Mouse (Mus musculus) MEL (cell line): ENCODE results near the gene Iqschfp. TPM values are rescaled to one million over a fixed set of nuclear protein-coding genes. Genes with fewer than 3 reads are reported as not detected.

Experiments used
- DNase-seq: peaks from one replicate; pipeline ENCODE4 v3.0.0; 2011; ENCODE audit warnings: low read depth, low spot score
- H3K27ac ChIP-seq: 2 replicates; pipeline ENCODE4 v1.5.1; 2012; ENCODE audit warnings: low read depth, mild to moderate bottlenecking, control low read depth, low read length, moderate library complexity; ENCODE audit not compliant: control insufficient read depth
- H3K27me3 ChIP-seq, 2 experiments: fragments of 150-350 bp in 1 of 2; sonication (generic) in 1 of 2; 2 replicates each; pipeline ENCODE4 v1.6.1; 2012; ENCODE audit warnings: low read length in 2 of 2, mild to moderate bottlenecking in 2 of 2, improper control_type of control experiment in 1 of 2, moderate library complexity in 1 of 2; ENCODE audit not compliant: insufficient read depth in 2 of 2, control insufficient read depth in 1 of 2
- H3K36me3 ChIP-seq, 2 experiments: 2 replicates each; pipeline ENCODE4 v1.6.1; 2012 to 2014; ENCODE audit warnings: low read length in 2 of 2, improper control_type of control experiment in 1 of 2, inconsistent platforms in 1 of 2, mild to moderate bottlenecking in 1 of 2; ENCODE audit not compliant: insufficient read depth in 2 of 2, control insufficient read depth in 1 of 2
- H3K4me1 ChIP-seq, 2 experiments: fragments of 150-350 bp in 1 of 2; sonication (generic) in 1 of 2; 2 replicates each; pipeline ENCODE4 v1.6.1; 2012; ENCODE audit warnings: low read length in 2 of 2, improper control_type of control experiment in 1 of 2, mild to moderate bottlenecking in 1 of 2; ENCODE audit not compliant: insufficient read depth in 2 of 2, control insufficient read depth in 1 of 2
- H3K4me3 ChIP-seq, 2 experiments: fragments of 150-350 bp in 1 of 2; sonication (generic) in 1 of 2; 2 replicates each; pipeline ENCODE4 v1.5.1; 2012; ENCODE audit warnings: low read depth in 2 of 2, low read length in 2 of 2, mild to moderate bottlenecking in 2 of 2, moderate library complexity in 2 of 2, control low read depth in 1 of 2, improper control_type of control experiment in 1 of 2; ENCODE audit not compliant: control insufficient read depth in 1 of 2, insufficient read depth in 1 of 2
- H3K79me2 ChIP-seq: 2 replicates; pipeline ENCODE4 v1.6.1; 2012; ENCODE audit warnings: mild to moderate bottlenecking, low read length, moderate library complexity; ENCODE audit not compliant: control insufficient read depth, poor library complexity, insufficient read depth
- H3K9ac ChIP-seq: 2 replicates; pipeline ENCODE4 v1.6.1; 2012; ENCODE audit warnings: low read depth, mild to moderate bottlenecking, control low read depth, low read length, moderate library complexity; ENCODE audit not compliant: control insufficient read depth, poor library complexity, severe bottlenecking
- H3K9me3 ChIP-seq: fragments of 150-350 bp; sonication (generic); replicated peaks from 2 replicates; pipeline ENCODE4 v1.6.1; 2012; ENCODE audit warnings: mild to moderate bottlenecking, low read length, improper control_type of control experiment, moderate library complexity; ENCODE audit not compliant: insufficient read depth
- BHLHE40 ChIP-seq: IDR thresholded peaks from 2 replicates; pipeline ENCODE4 v1.6.1; 2012; ENCODE audit warnings: low read depth, mild to moderate bottlenecking, inconsistent platforms, low read length, improper control_type of control experiment, borderline replicate concordance
- CHD1 ChIP-seq: IDR thresholded peaks from 2 replicates; pipeline ENCODE4 v1.6.1; 2012; ENCODE audit warnings: low read depth, mild to moderate bottlenecking, inconsistent platforms, low read length, improper control_type of control experiment
- CHD2 ChIP-seq: IDR thresholded peaks from 2 replicates; pipeline ENCODE4 v1.6.1; 2011; ENCODE audit warnings: low read length, improper control_type of control experiment
- CTCF ChIP-seq, 3 experiments: IDR thresholded peaks in 2 of 3; conservative IDR thresholded peaks in 1 of 3; 2 replicates each; pipeline ENCODE4 v1.5.1; 2011 to 2012; ENCODE audit warnings: low read length in 3 of 3, low read depth in 2 of 3, mild to moderate bottlenecking in 2 of 3, improper control_type of control experiment in 1 of 3, inconsistent platforms in 1 of 3, mixed read lengths in 1 of 3, moderate library complexity in 1 of 3; ENCODE audit not compliant: control insufficient read depth in 1 of 3, insufficient read depth in 1 of 3, poor library complexity in 1 of 3, severe bottlenecking in 1 of 3
- E2F4 ChIP-seq: IDR thresholded peaks from 2 replicates; pipeline ENCODE4 v1.6.1; 2011; ENCODE audit warnings: low read depth, low read length, improper control_type of control experiment, borderline replicate concordance
- GABPA ChIP-seq: IDR thresholded peaks from 2 replicates; pipeline ENCODE4 v1.6.1; 2012; ENCODE audit warnings: low read depth, mild to moderate bottlenecking, inconsistent platforms, low read length, improper control_type of control experiment, moderate library complexity
- HCFC1 ChIP-seq: IDR thresholded peaks from 2 replicates; pipeline ENCODE4 v1.6.1; 2012; ENCODE audit warnings: low read depth, mild to moderate bottlenecking, inconsistent platforms, low read length, improper control_type of control experiment, moderate library complexity
- JUND ChIP-seq: IDR thresholded peaks from 2 replicates; pipeline ENCODE4 v1.6.1; 2011; ENCODE audit warnings: low read depth, mild to moderate bottlenecking, improper control_type of control experiment, low read length
- KAT2A ChIP-seq: conservative IDR thresholded peaks from 2 replicates; pipeline ENCODE4 v1.6.1; 2012; ENCODE audit warnings: low read depth, low read length, improper control_type of control experiment, inconsistent platforms
- MAFK ChIP-seq: IDR thresholded peaks from 2 replicates; pipeline ENCODE4 v1.6.1; 2011; ENCODE audit warnings: low read depth, mild to moderate bottlenecking, low read length, improper control_type of control experiment, borderline replicate concordance
- MAZ ChIP-seq: IDR thresholded peaks from 2 replicates; pipeline ENCODE4 v1.6.1; 2012; ENCODE audit warnings: low read depth, mild to moderate bottlenecking, inconsistent platforms, low read length, improper control_type of control experiment
- POLR2AphosphoS2 ChIP-seq: IDR thresholded peaks from 2 replicates; pipeline ENCODE4 v1.6.1; 2011; ENCODE audit warnings: low read length, improper control_type of control experiment
- SIN3A ChIP-seq: IDR thresholded peaks from 2 replicates; pipeline ENCODE4 v1.6.1; 2012; ENCODE audit warnings: low read length, improper control_type of control experiment, inconsistent platforms
- USF1 ChIP-seq: IDR thresholded peaks from 2 replicates; pipeline ENCODE4 v1.6.1; 2014; ENCODE audit warnings: low read depth, mild to moderate bottlenecking, inconsistent platforms, low read length, improper control_type of control experiment, moderate library complexity
- ZKSCAN1 ChIP-seq: IDR thresholded peaks from 2 replicates; pipeline ENCODE4 v1.6.1; 2012; ENCODE audit warnings: low read depth, mild to moderate bottlenecking, inconsistent platforms, low read length, improper control_type of control experiment, moderate library complexity
- ZMIZ1 ChIP-seq: IDR thresholded peaks from 2 replicates; pipeline ENCODE4 v1.6.1; 2012; ENCODE audit warnings: low read depth, mild to moderate bottlenecking, inconsistent platforms, low read length, improper control_type of control experiment, moderate library complexity
- polyA plus RNA-seq, 2 experiments: library from polyadenylated mRNA; stranded (reverse) in 1 of 2; unstranded in 1 of 2; fragments of >175 nt in 1 of 2; fragments of >200 nt in 1 of 2; gene quantifications; 2 replicates each; pipeline versions ENCODE4 v1.2.1 to v1.2.4; 2012; ENCODE audit warnings: low replicate concordance in 2 of 2, low read depth in 1 of 2; ENCODE audit not compliant: insufficient read length in 2 of 2, insufficient read depth in 1 of 2, missing spikeins in 1 of 2
- total RNA-seq: library from RNA; depleted of rRNA; stranded (reverse); fragments of 300-350 nt; gene quantifications from 2 replicates; pipeline ENCODE4 v1.2.3, GENCODE M21; 2012; rRNA removed

The Iqschfp gene
- total RNA-seq (not detected in 2 replicates), polyA plus RNA-seq (not detected)

GRCm38 (mm10) chr3:67892026-67892705 is at the start of gene Iqschfp, which contains the start of gene Iqcj:
TSS of gene Iqschfp (plus strand) at chr3:67892232.
TSS of gene Iqcj (plus strand) at chr3:67892220.
- Histone ChIP-seq H3K27me3 (no peaks in the 10 kb centered on the region), H3K4me3 (no peak within 1 kb of the TSS), H3K9me3 (no peaks in the 10 kb centered on the region), H3K79me2 (no peaks in the 10 kb centered on the region), H3K9ac (no peak within 1 kb of the TSS), H3K4me1 (no peaks in the 10 kb centered on the region), H3K36me3 (no peaks in the 10 kb centered on the region), H3K27ac (no peak within 1 kb of the TSS)
- TF ChIP-seq MAFK (no peak), BHLHE40 (no peak), SIN3A (no peak), ZKSCAN1 (no peak), E2F4 (no peak), KAT2A (no peak), CTCF (IDR thresholded peaks at IDR 0.05 in 2 of 3, conservative IDR thresholded peaks at IDR 0.05 in 1 of 3; ENCODE audit: control insufficient read depth in 1 of 3, insufficient read depth in 1 of 3, low read depth in 2 of 3, low read length in 3 of 3, poor library complexity in 1 of 3, severe bottlenecking in 1 of 3) (no peak), HCFC1 (no peak), ZMIZ1 (no peak), GABPA (no peak)
- no peak for DNase-seq

GRCm38 (mm10) chr3:67852397-67852796 is 39.6 kb upstream of the Iqschfp start:
- Histone ChIP-seq H3K9ac (no peak overlapping the region), H3K9me3 (no peaks in the 10 kb centered on the region), H3K4me3 (no peak overlapping the region), H3K79me2 (no peaks in the 10 kb centered on the region), H3K27me3 (no peaks in the 10 kb centered on the region), H3K27ac (no peak overlapping the region), H3K4me1 (no peaks in the 10 kb centered on the region), H3K36me3 (no peaks in the 10 kb centered on the region)
- DNase-seq, result no peak
- TF ChIP-seq USF1, result no peak
- no peak for TF ChIP-seq POLR2AphosphoS2
- TF ChIP-seq CHD1, result no peak
- no peak for TF ChIP-seq JUND
- TF ChIP-seq CHD2, result no peak
- TF ChIP-seq MAZ, result no peak
- TF ChIP-seq BHLHE40, result no peak
